Mouse (Mus musculus) lung, embryonic 14.5 days (tissue): Measurements from ENCODE around the gene Has3. TPM values are rescaled to one million over a fixed set of nuclear protein-coding genes. Genes with fewer than 3 reads are reported as not detected.

Experiments
- ATAC-seq: fragments of 200-750 bp; cut with Nextera tagmentation; 2 replicates; pipeline ENCODE4 v1.8.0; 2017; ENCODE audit warnings: mild to moderate bottlenecking, moderate TSS enrichment, moderate library complexity; ENCODE audit not compliant: insufficient read depth
- DNase-seq: peaks from one replicate; pipeline ENCODE4 v3.0.0-alpha.2; 2015
- H3K27ac ChIP-seq: fragments of 300-500 bp; sonication (generic); 2 replicates; pipeline ENCODE4 v1.5.1; 2014; ENCODE audit warnings: low read depth, mild to moderate bottlenecking, moderate library complexity
- H3K27me3 ChIP-seq: fragments of 300-500 bp; sonication (generic); 2 replicates; pipeline ENCODE4 v1.6.1; 2014; ENCODE audit warnings: low read length, control low read depth; ENCODE audit not compliant: insufficient read depth
- H3K36me3 ChIP-seq: fragments of 300-500 bp; sonication (generic); 2 replicates; pipeline ENCODE4 v1.6.1; 2014; ENCODE audit warnings: control low read depth; ENCODE audit not compliant: insufficient read depth
- H3K4me1 ChIP-seq: fragments of 300-500 bp; sonication (generic); 2 replicates; pipeline ENCODE4 v1.6.1; 2014; ENCODE audit warnings: antibody characterized with exemption, control low read depth; ENCODE audit not compliant: insufficient read depth
- H3K4me2 ChIP-seq: fragments of 300-500 bp; sonication (generic); 2 replicates; pipeline ENCODE4 v1.6.1; 2014; ENCODE audit warnings: mild to moderate bottlenecking
- H3K4me3 ChIP-seq: fragments of 300-500 bp; sonication (generic); 2 replicates; pipeline ENCODE4 v1.5.1; 2014; ENCODE audit warnings: low read depth, low read length
- H3K9ac ChIP-seq: fragments of 300-500 bp; sonication (generic); 2 replicates; pipeline ENCODE4 v1.6.1; 2014
- H3K9me3 ChIP-seq: fragments of 300-500 bp; sonication (generic); 2 replicates; pipeline ENCODE4 v1.6.1; 2016; ENCODE audit warnings: low read depth, low read length, control low read depth
- CTCF ChIP-seq: IDR thresholded peaks from 2 replicates; pipeline ENCODE4 v1.5.1; 2016; ENCODE audit warnings: antibody characterized with exemption, low read depth
- WGBS: fragments of 180-500 bp; shearing (Covaris S2); extraction: QIAGEN DNeasy Blood & Tissue Kit; methylation state at CpG from one replicate; pipeline ENCODE4 v1.1.7; 2014; 5-methylcytosine and 5-hydroxymethylcytosine counted together
- polyA plus RNA-seq: library from polyadenylated mRNA; unstranded; fragments of >200 nt; fragmentation: Nextera tagmentation; extraction: Ambion mirVana; gene quantifications from 2 replicates; pipeline ENCODE4 v1.2.1, GENCODE M21; 2014

The Has3 gene
- polyA plus RNA-seq, 1 experiment from 2014 or later: 0.28 TPM

DNA sequence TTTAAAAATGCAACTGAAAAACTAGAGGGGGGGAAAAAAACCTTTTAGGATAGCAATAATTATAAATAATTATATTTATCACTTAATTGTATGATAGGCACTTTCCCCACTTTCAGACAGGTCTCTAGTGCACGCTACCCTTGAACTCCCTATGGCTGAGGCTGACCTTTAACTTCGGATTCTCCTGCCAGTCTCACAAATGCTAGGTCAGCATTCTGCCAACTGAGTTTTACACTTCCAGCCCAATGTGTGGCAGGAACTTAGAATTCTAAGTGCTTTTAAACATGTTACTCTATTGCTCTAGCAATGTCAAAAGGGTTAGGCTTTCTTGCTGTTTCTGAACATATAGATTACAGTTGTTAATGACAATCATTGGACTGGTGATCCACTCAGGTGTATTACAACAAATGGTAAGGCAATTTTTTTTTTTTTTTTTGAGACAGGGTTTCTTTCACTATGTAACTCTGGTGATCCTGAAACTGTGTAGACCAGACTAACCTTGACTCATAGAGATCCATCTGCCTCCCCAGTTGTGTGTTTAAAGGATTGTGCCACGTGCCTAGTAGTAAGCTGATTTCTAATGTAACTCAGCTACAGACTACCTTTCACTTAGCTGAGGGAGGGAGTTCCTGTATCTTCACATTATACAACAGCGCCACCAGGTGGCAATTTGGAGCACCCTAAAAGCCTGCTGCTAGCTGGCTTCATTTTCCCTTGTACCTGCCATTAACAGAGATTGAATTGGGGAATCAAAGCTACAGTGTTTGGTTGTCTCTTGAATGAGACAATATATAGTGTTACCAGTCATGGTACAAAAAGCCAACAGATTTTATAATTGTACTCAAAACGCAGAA lies 17.5 kb downstream of the Has3 start:
- peaks cover 45% of the 10 kb centered on the region for H3K36me3 ChIP-seq
- 0 out of 2 replicates have a peak, but pooled peaks cover 5% of the 10 kb centered on the region for H3K4me1 ChIP-seq
- H3K4me2 ChIP-seq: no peak overlapping the region
- no peaks in the 10 kb centered on the region for H3K9me3 ChIP-seq
- H3K27me3 ChIP-seq: no peaks in the 10 kb centered on the region
- DNase-seq (peak; percentile 91), ATAC-seq (no peak)
- 45% methylated on average over 5 of the region's 5 CpGs for WGBS
- TF ChIP-seq CTCF: peak; percentile 81
- H3K9ac ChIP-seq: no peak overlapping the region
- no peak overlapping the region for H3K4me3 ChIP-seq
- H3K27ac ChIP-seq: no peak overlapping the region

GRCm38 (mm10) chr8:106888803-106889202 lies 18.8 kb downstream of the Has3 start:
- Histone ChIP-seq H3K4me2 (no peak overlapping the region), H3K9ac (no peak overlapping the region), H3K4me3 (no peak overlapping the region), H3K27ac (no peak overlapping the region), H3K36me3 (peaks cover 34% of the 10 kb centered on the region), H3K9me3 (no peaks in the 10 kb centered on the region), H3K27me3 (no peaks in the 10 kb centered on the region), H3K4me1 (0 out of 2 replicates have a peak, but pooled peaks cover 5% of the 10 kb centered on the region)
- 78% methylated on average over 3 of the region's 3 CpGs for WGBS
- no peak for TF ChIP-seq CTCF
- no peak for DNase-seq
- no peak for ATAC-seq

- peak overlapping the region; percentile 94 for H3K4me3 ChIP-seq
- ATAC-seq (peak; percentile 19; the same call in 1 of the 2 replicates), DNase-seq (peak; percentile 66)
- H3K4me2 ChIP-seq: peak overlapping the region; percentile 81
- peak overlapping the region; percentile 96 for H3K27ac ChIP-seq
- peak overlapping the region; percentile 97 for H3K9ac ChIP-seq
- H3K36me3 ChIP-seq: peaks cover 23% of the 10 kb centered on the region
- no peaks in the 10 kb centered on the region for H3K27me3 ChIP-seq
- no peak for TF ChIP-seq CTCF
- no peaks in the 10 kb centered on the region for H3K9me3 ChIP-seq
- H3K4me1 ChIP-seq: peaks cover 11% of the 10 kb centered on the region; the same call in 1 of the 2 replicates
- under 1% methylated on average over 15 of the region's 15 CpGs for WGBS
These were observed 22.3 kb downstream of the Has3 start for GRCm38 (mm10) chr8:106892210-106892805.

- H3K9me3 ChIP-seq: no peaks in the 10 kb centered on the region
- WGBS: under 1% methylated on average over 57 of the region's 57 CpGs
- H3K4me1 ChIP-seq: peaks cover 11% of the 10 kb centered on the region; the same call in 1 of the 2 replicates
- DNase-seq: peak; percentile 68
- ATAC-seq: peak; percentile 81
- H3K27ac ChIP-seq: peak overlapping the region; percentile 96
- no peaks in the 10 kb centered on the region for H3K27me3 ChIP-seq
- peak overlapping the region; percentile 81 for H3K4me2 ChIP-seq
- peak overlapping the region; percentile 97 for H3K9ac ChIP-seq
- peak overlapping the region; percentile 94 for H3K4me3 ChIP-seq
- TF ChIP-seq CTCF: no peak
- peaks cover 29% of the 10 kb centered on the region for H3K36me3 ChIP-seq
These were observed 22.9 kb downstream of the Has3 start for GRCm38 (mm10) chr8:106892806-106893451.

DNA sequence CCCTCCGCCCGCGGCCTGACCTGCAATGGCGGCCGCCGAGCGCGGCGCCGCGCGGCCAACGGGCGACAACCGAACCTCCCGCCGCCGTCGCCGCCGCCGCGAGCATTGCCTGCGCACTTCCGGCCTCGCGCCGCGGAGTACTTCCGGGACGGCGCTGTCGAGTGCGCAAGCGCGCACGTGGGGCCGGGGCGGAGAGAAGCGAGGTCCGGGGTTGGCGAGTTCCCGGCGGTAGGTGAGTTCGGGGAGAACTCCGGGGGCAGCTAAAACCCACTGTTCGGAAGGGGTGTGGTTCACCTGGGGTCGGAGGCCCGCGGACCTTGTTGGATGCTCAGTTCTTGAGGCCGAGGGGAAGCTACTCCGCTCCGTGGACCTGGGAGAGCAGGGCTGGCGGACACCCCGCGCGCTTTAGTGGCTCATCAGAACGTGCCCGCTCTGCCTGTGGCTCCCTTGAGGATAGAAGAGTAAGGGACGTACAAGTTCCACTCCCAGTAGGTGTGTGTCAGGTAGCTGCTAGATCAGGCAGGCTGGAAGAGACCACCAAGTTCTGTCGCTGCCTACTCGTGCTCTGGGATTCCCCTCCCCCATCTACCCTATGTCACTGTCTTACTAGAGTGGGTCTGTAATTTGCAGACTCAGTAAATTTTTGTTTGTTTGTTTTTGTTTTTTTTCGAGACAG lies 23.6 kb downstream of the Has3 start, which contains the start of gene Utp4:
Utp4 (plus strand) TSS at position 156 of the 676 bp plus-strand sequence.
- Histone ChIP-seq H3K27me3 (no peaks in the 10 kb centered on the region), H3K9ac (peak within 1 kb of the TSS; percentile 97), H3K4me1 (peaks cover 11% of the 10 kb centered on the region; the same call in 1 of the 2 replicates), H3K4me2 (peak within 1 kb of the TSS; percentile 81), H3K36me3 (peaks cover 36% of the 10 kb centered on the region), H3K9me3 (no peaks in the 10 kb centered on the region), H3K27ac (peak within 1 kb of the TSS; percentile 96), H3K4me3 (peak within 1 kb of the TSS; percentile 94)
- peak; percentile 95 for ATAC-seq
- TF ChIP-seq CTCF: no peak
- DNase-seq: peak; percentile 95
- WGBS: under 1% methylated on average over 62 of the region's 63 CpGs

GRCm38 (mm10) chr8:106899473-106899872 lies 29.4 kb downstream of the Has3 start:
- DNase-seq: no peak
- TF ChIP-seq CTCF: no peak
- ATAC-seq: no peak
- Histone ChIP-seq H3K4me1 (0 out of 2 replicates have a peak, but pooled peaks cover under 1% of the 10 kb centered on the region), H3K9me3 (no peaks in the 10 kb centered on the region), H3K27ac (no peak overlapping the region), H3K4me2 (no peak overlapping the region), H3K27me3 (no peaks in the 10 kb centered on the region), H3K36me3 (peaks cover 91% of the 10 kb centered on the region), H3K9ac (no peak overlapping the region), H3K4me3 (no peak overlapping the region)
- 81% methylated on average over 5 of the region's 5 CpGs for WGBS
